Mouse (Mus musculus): ENCODE measurements around the gene Ide. TPM values are rescaled to one million over a fixed set of nuclear protein-coding genes. Genes with fewer than 3 reads are reported as not detected.

The Ide gene
- polyA plus RNA-seq (2016; fragmentation: Nextera tagmentation; extraction: Ambion mirVana) = 60.9 and 64.6 TPM in 2 replicates

DNA sequence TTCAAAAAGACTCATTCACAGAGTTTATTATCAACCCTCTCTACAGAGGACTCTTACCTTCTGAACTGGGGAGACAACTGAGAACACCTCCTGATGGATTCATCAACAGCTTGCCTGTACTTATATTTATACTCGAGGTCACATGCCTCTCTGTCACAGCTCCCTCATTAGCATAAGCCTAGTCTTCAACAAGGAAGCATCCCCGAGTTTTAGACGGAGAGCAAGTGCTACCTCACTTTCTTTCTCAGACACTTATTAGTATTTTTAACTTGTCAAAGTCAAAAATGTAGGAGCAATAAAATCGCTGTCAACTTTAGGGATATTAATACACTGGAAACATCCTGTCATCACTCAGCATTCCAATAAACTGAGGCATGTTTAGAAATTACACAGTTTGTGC lies at the start of gene Ide:
Gene Ide, minus strand, starts transcription at position 101 of the 400 bp plus-strand sequence.
- DNase-seq (ENCODE audit: low spot score) = no peak
- no peaks in the 10 kb centered on the region for H3K36me3 ChIP-seq
- 77% methylated on average over 4 of the region's 4 CpGs for WGBS
- H3K27me3 ChIP-seq (ENCODE audit: low read depth, poor library complexity, severe bottlenecking) = no peaks in the 10 kb centered on the region
- H3K9me3 ChIP-seq (replicated peaks) = no peaks in the 10 kb centered on the region
- H3K4me3 ChIP-seq = no peak within 1 kb of the TSS
- H3K4me1 ChIP-seq = no peaks in the 10 kb centered on the region
- no peak within 1 kb of the TSS for H3K27ac ChIP-seq (replicated peaks)

DNA sequence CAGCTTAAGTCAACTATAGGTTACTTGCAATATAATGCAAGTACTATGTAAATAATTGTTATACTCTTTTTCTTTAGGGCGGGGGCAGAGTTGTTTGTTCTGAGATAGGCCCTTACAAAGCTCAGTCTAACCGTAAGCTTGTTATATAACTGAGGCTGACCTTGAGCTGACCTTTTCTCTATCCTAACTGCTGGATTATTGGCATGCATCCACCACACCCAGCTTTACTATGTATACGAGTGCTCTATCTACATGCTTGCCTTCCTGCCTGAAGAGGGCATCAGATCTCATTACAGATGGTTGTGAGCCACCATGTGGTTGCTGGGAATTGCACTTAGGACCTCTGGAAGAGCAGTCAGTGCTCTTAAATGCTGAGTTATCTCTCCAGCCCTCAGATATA lies 48.5 kb upstream of the Ide start:
- DNase-seq (ENCODE audit: low spot score) = no peak
- WGBS = 85% methylated on average over 3 of the region's 3 CpGs
- H3K27me3 ChIP-seq (ENCODE audit: low read depth, poor library complexity, severe bottlenecking) = no peaks in the 10 kb centered on the region
- H3K4me3 ChIP-seq = no peak overlapping the region
- no peaks in the 10 kb centered on the region for H3K9me3 ChIP-seq (replicated peaks)
- no peaks in the 10 kb centered on the region for H3K4me1 ChIP-seq
- H3K36me3 ChIP-seq = peaks cover 83% of the 10 kb centered on the region
- no peak overlapping the region for H3K27ac ChIP-seq (replicated peaks)

DNA sequence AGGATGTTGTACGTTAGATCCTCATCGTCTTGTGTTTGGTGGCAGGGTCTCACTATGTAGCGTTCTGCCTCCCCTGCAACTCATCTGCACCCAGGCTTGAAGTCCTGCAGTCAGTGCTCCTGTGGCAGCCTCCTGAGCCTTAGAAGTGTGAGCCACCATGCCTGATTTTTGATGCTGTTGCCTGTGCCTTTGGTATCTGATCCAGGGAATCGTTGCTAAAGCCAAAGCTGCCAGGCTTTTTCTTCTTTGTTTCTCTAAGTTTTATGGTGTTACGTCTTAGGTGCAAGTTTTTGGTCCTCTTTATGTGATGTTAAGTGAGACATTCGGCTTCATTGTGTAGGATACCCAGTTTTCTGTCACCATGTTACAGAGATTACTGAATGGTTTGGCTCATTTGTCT lies 41.2 kb upstream of the Ide start:
- H3K9me3 ChIP-seq (replicated peaks) = no peaks in the 10 kb centered on the region
- peaks cover 28% of the 10 kb centered on the region for H3K36me3 ChIP-seq
- peak overlapping the region; percentile 27; the same call in 1 of the 2 replicates for H3K4me3 ChIP-seq
- DNase-seq (ENCODE audit: low spot score) = no peak
- peaks cover 25% of the 10 kb centered on the region for H3K4me1 ChIP-seq
- no peak overlapping the region for H3K27ac ChIP-seq (replicated peaks)
- WGBS = 90% methylated on average over 6 of the region's 6 CpGs
- H3K27me3 ChIP-seq (ENCODE audit: low read depth, poor library complexity, severe bottlenecking) = no peaks in the 10 kb centered on the region

DNA sequence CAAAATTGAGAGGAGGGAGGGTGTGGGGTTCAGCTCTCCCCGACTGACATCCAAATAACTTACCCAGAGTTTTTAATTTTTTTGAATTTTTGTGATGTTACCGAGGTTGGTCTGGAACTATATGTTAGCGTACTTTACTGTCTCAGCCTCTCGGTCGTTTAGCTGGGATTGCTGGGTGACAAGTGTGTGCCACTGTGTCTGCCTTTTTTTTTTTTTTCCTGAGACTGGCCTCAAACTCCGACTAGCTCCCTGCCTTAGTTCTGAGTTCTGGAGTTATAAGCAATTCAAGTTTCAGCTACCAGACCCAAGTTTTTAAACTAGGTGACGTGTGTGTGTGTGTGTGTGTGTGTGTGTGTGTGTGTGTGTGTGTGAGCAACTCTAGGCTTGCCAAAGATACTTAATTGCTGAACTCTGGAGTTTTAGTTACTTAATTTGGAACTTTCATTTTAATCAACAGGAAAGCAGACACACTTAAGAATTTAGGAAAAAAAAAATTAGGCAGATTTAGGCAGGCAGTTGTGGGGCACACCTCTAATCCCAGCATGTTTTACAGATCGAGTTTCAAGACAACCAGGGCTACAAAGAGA lies 39.8 kb upstream of the Ide start:
- DNase-seq (ENCODE audit: low spot score) = no peak
- Histone ChIP-seq H3K4me3 (peak overlapping the region; percentile 96), H3K27ac (replicated peaks) (peak overlapping the region; percentile 98; the same call in 1 of the 2 replicates), H3K9me3 (replicated peaks) (no peaks in the 10 kb centered on the region), H3K36me3 (peaks cover 18% of the 10 kb centered on the region), H3K4me1 (peaks cover 25% of the 10 kb centered on the region), H3K27me3 (ENCODE audit: low read depth, poor library complexity, severe bottlenecking) (no peaks in the 10 kb centered on the region)
- 47% methylated on average over 8 of the region's 8 CpGs for WGBS

DNA sequence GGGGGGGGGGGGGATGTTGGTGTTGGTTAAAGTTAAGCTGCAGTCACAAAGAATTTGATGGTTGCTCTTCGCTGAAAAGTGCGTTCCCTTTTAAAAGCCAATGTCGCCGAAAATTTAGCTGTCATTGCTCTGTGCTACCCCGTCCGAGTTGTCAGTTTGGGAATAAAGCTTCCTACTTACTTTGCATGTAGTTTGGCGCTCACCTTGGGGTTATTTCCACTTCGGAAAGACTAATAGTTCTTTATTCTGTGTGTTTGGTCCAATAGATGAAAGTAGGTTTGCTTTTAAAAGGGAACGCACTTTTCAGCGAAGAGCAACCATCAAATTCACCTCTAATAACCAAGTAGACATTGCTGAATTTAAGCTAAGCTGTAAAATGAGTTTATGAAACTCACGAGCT lies 39.2 kb upstream of the Ide start:
- Histone ChIP-seq H3K4me3 (peak overlapping the region; percentile 96), H3K36me3 (peaks cover 15% of the 10 kb centered on the region), H3K27me3 (ENCODE audit: low read depth, poor library complexity, severe bottlenecking) (no peaks in the 10 kb centered on the region), H3K27ac (replicated peaks) (peak overlapping the region; percentile 98), H3K4me1 (peaks cover 25% of the 10 kb centered on the region), H3K9me3 (replicated peaks) (no peaks in the 10 kb centered on the region)
- no peak for DNase-seq (ENCODE audit: low spot score)
- 4% methylated on average over 11 of the region's 11 CpGs for WGBS

DNA sequence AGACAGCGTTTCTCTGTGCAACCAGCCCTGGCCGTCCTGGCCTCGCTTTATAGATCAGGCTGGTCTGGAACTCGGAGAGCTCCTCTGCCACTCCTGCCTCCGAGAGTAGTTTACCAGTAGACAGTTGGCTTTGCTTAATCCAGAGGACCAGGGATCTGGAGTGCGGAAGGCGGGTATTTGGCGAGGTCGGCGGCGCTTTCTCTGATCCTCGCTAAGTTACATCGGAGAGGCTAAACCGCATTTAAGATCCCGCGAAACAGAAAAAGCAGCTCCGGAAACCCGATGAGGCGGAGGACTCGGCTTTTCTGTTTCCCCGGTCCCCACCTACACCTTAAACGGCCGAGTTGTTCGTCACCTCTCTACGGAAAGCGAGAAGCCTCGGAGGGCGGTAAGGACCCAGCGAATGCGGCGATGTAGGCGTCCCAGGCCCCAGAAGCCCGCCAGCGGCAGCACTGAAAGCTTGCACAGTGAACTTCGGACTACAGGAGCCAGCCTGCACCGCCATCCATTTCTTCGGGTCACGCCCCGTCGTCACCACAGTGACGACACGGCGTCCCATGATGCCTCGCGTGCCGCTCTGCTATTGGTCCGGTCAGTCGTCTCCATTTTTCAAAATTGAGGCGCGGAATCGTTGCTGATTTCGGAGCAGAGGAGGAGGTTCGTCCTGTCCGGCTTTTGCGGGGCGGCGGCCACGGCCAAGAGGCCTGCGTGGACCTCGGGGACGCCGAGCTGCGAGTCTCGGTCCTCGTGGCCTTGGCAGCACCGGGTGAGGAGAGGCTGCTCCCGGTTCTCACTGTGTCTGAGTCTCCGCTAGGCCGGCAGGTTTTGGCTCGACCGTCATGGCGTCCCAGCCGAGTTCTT lies 38.3 kb upstream of the Ide start, which contains the start of gene Kif11:
Gene Kif11, plus strand, starts transcription at position 649 of the 861 bp plus-strand sequence.
- Histone ChIP-seq H3K27me3 (ENCODE audit: low read depth, poor library complexity, severe bottlenecking) (no peaks in the 10 kb centered on the region), H3K9me3 (replicated peaks) (no peaks in the 10 kb centered on the region), H3K4me1 (peaks cover 25% of the 10 kb centered on the region), H3K27ac (replicated peaks) (peak within 1 kb of the TSS; percentile 98), H3K4me3 (peak within 1 kb of the TSS; percentile 96), H3K36me3 (peaks cover 15% of the 10 kb centered on the region)
- DNase-seq (ENCODE audit: low spot score) = peak; percentile 95
- WGBS = under 1% methylated on average over 73 of the region's 73 CpGs

DNA sequence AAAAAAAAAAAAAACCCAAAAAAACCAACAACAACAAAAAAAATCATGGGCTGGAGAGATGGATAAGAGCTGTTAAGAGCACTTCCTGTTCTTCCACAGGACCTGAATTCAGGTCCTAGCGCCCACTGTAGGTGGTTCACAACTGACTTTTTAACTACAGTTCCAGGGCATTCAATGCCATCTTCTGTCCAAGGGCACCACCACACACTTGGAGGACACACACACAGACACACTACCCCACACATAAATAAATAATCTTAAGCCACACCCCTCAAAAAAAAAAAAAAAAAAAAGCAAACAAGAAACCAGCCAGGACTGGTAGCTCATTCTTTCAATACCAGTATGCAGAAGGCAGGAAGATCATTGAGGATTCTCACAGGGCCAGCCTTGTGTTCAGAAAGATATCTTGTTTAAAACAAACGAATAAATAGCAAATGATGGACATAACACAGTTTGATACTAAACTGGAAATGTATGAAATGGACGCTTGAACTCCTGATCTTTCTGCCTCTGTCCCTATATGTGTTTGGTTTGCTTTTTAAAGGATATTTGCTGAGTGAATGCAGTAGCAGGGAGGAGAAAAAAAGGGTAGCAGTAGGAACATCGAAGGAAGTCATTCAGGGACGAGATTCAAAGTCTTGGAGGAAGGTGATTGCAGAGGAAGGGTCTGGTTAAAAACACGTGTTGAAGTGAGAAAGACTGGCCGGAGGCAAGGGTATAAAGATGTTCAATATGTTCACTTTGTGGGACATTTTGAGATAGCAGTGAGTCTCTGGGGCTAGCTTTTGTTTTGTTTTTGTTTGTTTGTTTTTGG lies 37.5 kb upstream of the Ide start:
- DNase-seq (ENCODE audit: low spot score) = no peak
- H3K4me3 ChIP-seq = peak overlapping the region; percentile 96
- 27% methylated on average over 7 of the region's 7 CpGs for WGBS

DNA sequence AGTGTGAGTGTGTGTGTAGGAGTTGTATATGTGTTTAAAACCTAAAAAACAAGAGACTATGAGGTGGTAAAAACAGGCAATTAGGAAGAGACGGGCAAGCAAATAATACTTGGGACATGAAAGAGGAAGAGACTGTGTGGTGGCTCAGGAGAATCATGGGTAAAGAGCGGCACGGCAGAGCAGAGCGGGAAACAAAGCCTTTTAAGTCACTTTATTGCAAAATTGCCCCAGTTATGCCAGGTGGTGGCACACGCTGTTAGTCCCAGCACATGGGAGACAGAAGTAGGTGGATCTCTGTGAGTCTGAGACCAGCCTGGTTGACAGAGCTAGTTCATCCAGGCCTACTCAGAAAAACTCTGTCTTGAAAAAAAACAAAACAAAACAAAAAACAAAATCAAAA lies 32.7 kb upstream of the Ide start:
- no peak for DNase-seq (ENCODE audit: low spot score)
- WGBS = 85% methylated on average over 5 of the region's 5 CpGs
- Histone ChIP-seq H3K27me3 (ENCODE audit: low read depth, poor library complexity, severe bottlenecking) (no peaks in the 10 kb centered on the region), H3K4me1 (peaks cover 3% of the 10 kb centered on the region), H3K27ac (replicated peaks) (no peak overlapping the region), H3K36me3 (no peaks in the 10 kb centered on the region), H3K4me3 (no peak overlapping the region), H3K9me3 (replicated peaks) (no peaks in the 10 kb centered on the region)

More for the DNA sequence above, 37.5 kb upstream of the Ide start:
- peaks cover 7% of the 10 kb centered on the region for H3K36me3 ChIP-seq
- peaks cover 25% of the 10 kb centered on the region for H3K4me1 ChIP-seq
- no peaks in the 10 kb centered on the region for H3K9me3 ChIP-seq (replicated peaks)
- H3K27me3 ChIP-seq (ENCODE audit: low read depth, poor library complexity, severe bottlenecking) = no peaks in the 10 kb centered on the region
- peak overlapping the region; percentile 98 for H3K27ac ChIP-seq (replicated peaks)

DNA sequence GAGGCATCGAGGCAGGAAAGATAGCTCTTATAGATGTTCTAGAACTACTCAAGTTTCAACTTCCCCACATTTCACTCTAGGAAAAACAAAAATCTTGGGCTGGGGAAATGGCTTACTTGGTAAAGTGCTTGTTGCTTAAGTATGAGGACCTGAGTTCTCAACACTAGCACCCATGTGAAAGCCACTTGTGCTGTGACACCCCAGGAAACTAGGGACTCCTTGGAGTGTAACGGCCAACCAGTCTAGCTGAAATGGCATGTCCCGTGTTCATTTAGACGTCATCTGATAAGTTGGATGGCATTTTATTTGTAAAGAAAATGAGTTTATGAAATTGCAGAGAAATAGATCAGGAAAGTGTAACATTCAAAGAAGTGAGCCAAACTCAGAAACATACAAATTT lies 32.3 kb upstream of the Ide start:
- no peaks in the 10 kb centered on the region for H3K27me3 ChIP-seq (ENCODE audit: low read depth, poor library complexity, severe bottlenecking)
- no peaks in the 10 kb centered on the region for H3K36me3 ChIP-seq
- DNase-seq (ENCODE audit: low spot score) = no peak
- WGBS = 86% methylated on average over 4 of the region's 4 CpGs
- H3K4me3 ChIP-seq = no peak overlapping the region
- no peak overlapping the region for H3K27ac ChIP-seq (replicated peaks)
- no peaks in the 10 kb centered on the region for H3K9me3 ChIP-seq (replicated peaks)
- no peaks in the 10 kb centered on the region; the same call in 1 of the 2 replicates for H3K4me1 ChIP-seq

DNA sequence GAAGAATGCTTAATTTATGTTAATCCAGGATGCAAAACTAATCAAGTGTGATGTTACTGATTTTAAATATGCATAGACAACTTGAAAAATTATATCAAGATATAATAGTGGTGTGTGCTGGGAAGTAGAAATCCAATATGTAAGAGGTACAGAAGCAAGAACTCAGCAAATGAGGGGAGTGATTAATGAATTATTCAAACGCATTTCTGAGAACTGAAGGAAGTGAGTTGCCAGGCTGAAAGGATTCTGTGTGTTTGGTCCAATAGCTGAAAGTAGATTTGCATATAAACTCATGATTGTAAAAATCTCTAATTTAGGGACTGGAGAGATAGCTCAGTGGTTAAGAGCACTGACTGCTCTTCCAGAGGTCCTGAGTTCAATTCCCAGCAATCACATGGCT lies 31.3 kb upstream of the Ide start:
- no peaks in the 10 kb centered on the region for H3K36me3 ChIP-seq
- H3K4me1 ChIP-seq = no peaks in the 10 kb centered on the region
- DNase-seq (ENCODE audit: low spot score) = no peak
- WGBS = 88% methylated on average over 1 of the region's 1 CpGs
- no peaks in the 10 kb centered on the region for H3K9me3 ChIP-seq (replicated peaks)
- H3K27ac ChIP-seq (replicated peaks) = no peak overlapping the region
- no peak overlapping the region for H3K4me3 ChIP-seq
- no peaks in the 10 kb centered on the region for H3K27me3 ChIP-seq (ENCODE audit: low read depth, poor library complexity, severe bottlenecking)

DNA sequence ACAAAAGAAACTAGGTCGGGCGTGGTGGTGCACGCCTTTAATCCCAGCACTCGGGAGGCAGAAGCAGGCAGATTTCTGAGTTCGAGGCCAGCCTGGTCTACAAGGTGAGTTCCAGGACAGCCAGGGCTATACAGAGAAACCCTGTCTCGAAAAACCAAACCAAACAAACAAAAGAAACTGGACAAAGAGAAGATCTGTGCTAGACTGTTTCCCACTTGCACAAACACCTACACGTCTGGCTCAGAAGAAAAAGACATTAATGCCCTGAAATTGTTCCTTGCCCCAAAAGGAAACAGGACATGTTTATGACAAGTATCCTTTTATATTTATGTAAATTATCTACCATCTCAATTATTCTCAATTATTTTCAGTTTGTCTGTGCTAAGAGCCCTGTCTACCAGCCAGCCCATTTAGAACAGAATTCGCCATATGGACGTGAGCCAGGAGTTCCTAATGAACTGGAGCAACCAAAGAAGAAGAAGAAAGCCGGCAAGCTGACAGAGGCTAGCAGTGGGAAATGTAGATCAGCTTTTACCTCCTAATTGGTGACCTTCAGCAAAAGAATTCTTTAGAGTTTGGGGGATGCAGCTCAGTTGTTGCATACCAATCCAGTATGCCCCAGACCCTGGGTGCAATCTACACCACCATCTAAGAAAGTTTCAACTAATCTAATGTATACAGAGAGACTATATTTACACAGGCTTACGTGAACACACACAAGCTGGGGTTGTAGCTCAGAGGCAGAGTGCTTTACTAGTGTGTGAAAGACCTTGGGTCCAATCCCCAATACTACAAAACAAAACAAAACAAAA lies 25.7 kb upstream of the Ide start:
- Histone ChIP-seq H3K27ac (replicated peaks) (no peak overlapping the region), H3K4me1 (no peaks in the 10 kb centered on the region), H3K27me3 (ENCODE audit: low read depth, poor library complexity, severe bottlenecking) (no peaks in the 10 kb centered on the region), H3K9me3 (replicated peaks) (no peaks in the 10 kb centered on the region), H3K4me3 (no peak overlapping the region), H3K36me3 (no peaks in the 10 kb centered on the region)
- WGBS = 85% methylated on average over 11 of the region's 11 CpGs
- no peak for DNase-seq (ENCODE audit: low spot score)

DNA sequence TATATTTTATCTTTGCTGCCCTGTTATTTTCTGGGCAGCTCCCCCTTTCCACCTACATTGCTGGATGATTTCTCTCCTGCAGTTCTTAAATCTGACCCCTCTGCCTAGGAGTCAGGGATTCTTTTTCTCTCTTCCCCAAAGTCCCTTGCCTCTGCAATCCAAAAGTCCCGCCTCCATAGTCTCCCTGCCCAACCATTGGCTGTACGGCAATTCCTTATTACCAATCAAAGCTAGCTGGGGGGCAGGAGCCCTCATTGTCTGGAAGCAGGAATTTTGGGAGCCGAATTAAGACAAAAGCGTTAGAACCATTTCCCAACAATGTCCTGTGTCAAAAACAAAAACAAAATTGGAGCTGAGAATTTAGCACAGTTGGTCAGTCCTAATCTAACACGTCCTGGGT lies 24.9 kb upstream of the Ide start:
- no peaks in the 10 kb centered on the region for H3K27me3 ChIP-seq (ENCODE audit: low read depth, poor library complexity, severe bottlenecking)
- no peaks in the 10 kb centered on the region for H3K9me3 ChIP-seq (replicated peaks)
- H3K4me3 ChIP-seq = no peak overlapping the region
- H3K4me1 ChIP-seq = no peaks in the 10 kb centered on the region
- no peak overlapping the region for H3K27ac ChIP-seq (replicated peaks)
- WGBS = 38% methylated on average over 5 of the region's 5 CpGs
- no peak for DNase-seq (ENCODE audit: low spot score)
- H3K36me3 ChIP-seq = no peaks in the 10 kb centered on the region

Data from midbrain, embryonic 10.5 days (tissue).